Mouse (Mus musculus) embryonic facial prominence, embryonic 10.5 days (tissue): ENCODE measurements around the gene Sh3pxd2b. TPM values are rescaled to one million over a fixed set of nuclear protein-coding genes. Genes with fewer than 3 reads are reported as not detected.

Source experiments
- DNase-seq: peaks from one replicate; pipeline ENCODE4 v3.0.0-alpha.2; 2017; ENCODE audit warnings: low spot score
- H3K27ac ChIP-seq: fragments of 300-500 bp; sonication (generic); replicated peaks from 2 replicates; pipeline ENCODE4 v1.5.1; 2016; ENCODE audit warnings: mild to moderate bottlenecking
- H3K27me3 ChIP-seq: fragments of 300-500 bp; sonication (generic); replicated peaks from 2 replicates; pipeline ENCODE4 v1.6.1; 2016; ENCODE audit warnings: low read depth, mild to moderate bottlenecking; ENCODE audit not compliant: poor library complexity, severe bottlenecking
- H3K36me3 ChIP-seq: fragments of 300-500 bp; sonication (generic); replicated peaks from 2 replicates; pipeline ENCODE4 v1.6.1; 2016; ENCODE audit warnings: mild to moderate bottlenecking, moderate library complexity
- H3K4me1 ChIP-seq: fragments of 300-500 bp; sonication (generic); 2 replicates; pipeline ENCODE4 v1.6.1; 2016
- H3K4me3 ChIP-seq: fragments of 300-500 bp; sonication (generic); 2 replicates; pipeline ENCODE4 v1.5.1; 2016; ENCODE audit warnings: mild to moderate bottlenecking, moderate library complexity
- H3K9me3 ChIP-seq: fragments of 300-500 bp; sonication (generic); 2 replicates; pipeline ENCODE4 v1.6.1; 2016; ENCODE audit warnings: mild to moderate bottlenecking
- WGBS: fragments of 180-500 bp; shearing (Covaris S2); methylation state at CpG from one replicate; pipeline ENCODE4 v1.1.7; 2016; 5-methylcytosine and 5-hydroxymethylcytosine counted together
- polyA plus RNA-seq: library from polyadenylated mRNA; unstranded; fragments of >200 nt; fragmentation: Nextera tagmentation; extraction: Ambion mirVana; gene quantifications from 2 replicates; pipeline ENCODE4 v1.2.1, GENCODE M21; 2016

Gene Sh3pxd2b
- polyA plus RNA-seq, 1 experiment from 2014 or later, result 28.3 TPM

- DNase-seq, result no peak
- no peaks in the 10 kb centered on the region for H3K27me3 ChIP-seq
- H3K4me1 ChIP-seq, result peaks cover 33% of the 10 kb centered on the region
- H3K9me3 ChIP-seq, result no peaks in the 10 kb centered on the region
- WGBS, result 97% methylated on average over 2 of the region's 2 CpGs
- no peak overlapping the region for H3K27ac ChIP-seq
- peaks cover 85% of the 10 kb centered on the region for H3K36me3 ChIP-seq
- H3K4me3 ChIP-seq, result no peak overlapping the region
These were observed 38.4 kb downstream of the Sh3pxd2b start for GRCm38 (mm10) chr11:32386043-32386442.

- H3K4me1 ChIP-seq, result peaks cover 16% of the 10 kb centered on the region
- no peaks in the 10 kb centered on the region for H3K27me3 ChIP-seq
- H3K27ac ChIP-seq, result no peak overlapping the region
- DNase-seq, result no peak
- no peaks in the 10 kb centered on the region for H3K9me3 ChIP-seq
- 87% methylated on average over 2 of the region's 2 CpGs for WGBS
- H3K4me3 ChIP-seq, result no peak overlapping the region
- peaks cover 87% of the 10 kb centered on the region for H3K36me3 ChIP-seq
These were observed 40.4 kb downstream of the Sh3pxd2b start for GRCm38 (mm10) chr11:32388064-32388463.

- Histone ChIP-seq H3K27ac (no peak overlapping the region), H3K27me3 (no peaks in the 10 kb centered on the region), H3K9me3 (no peaks in the 10 kb centered on the region), H3K4me3 (no peak overlapping the region), H3K36me3 (peaks cover 97% of the 10 kb centered on the region), H3K4me1 (no peaks in the 10 kb centered on the region)
- no peak for DNase-seq
- WGBS, result 84% methylated on average over 2 of the region's 2 CpGs
These were observed 45.5 kb downstream of the Sh3pxd2b start for GRCm38 (mm10) chr11:32393095-32393494.

GRCm38 (mm10) chr11:32395791-32396190 is 48.2 kb downstream of the Sh3pxd2b start:
- Histone ChIP-seq H3K9me3 (no peaks in the 10 kb centered on the region), H3K36me3 (peaks cover 97% of the 10 kb centered on the region), H3K4me1 (no peaks in the 10 kb centered on the region), H3K4me3 (no peak overlapping the region), H3K27me3 (no peaks in the 10 kb centered on the region), H3K27ac (no peak overlapping the region)
- DNase-seq, result no peak
- WGBS, result 86% methylated on average over 6 of the region's 6 CpGs

GRCm38 (mm10) chr11:32398446-32398845 is 50.8 kb downstream of the Sh3pxd2b start:
- H3K4me3 ChIP-seq, result no peak overlapping the region
- H3K4me1 ChIP-seq, result no peaks in the 10 kb centered on the region
- no peaks in the 10 kb centered on the region for H3K27me3 ChIP-seq
- H3K27ac ChIP-seq, result no peak overlapping the region
- 73% methylated on average over 2 of the region's 2 CpGs for WGBS
- DNase-seq, result no peak
- no peaks in the 10 kb centered on the region for H3K9me3 ChIP-seq
- peaks cover 97% of the 10 kb centered on the region for H3K36me3 ChIP-seq

- Histone ChIP-seq H3K9me3 (no peaks in the 10 kb centered on the region), H3K36me3 (peaks cover 97% of the 10 kb centered on the region), H3K4me3 (no peak overlapping the region), H3K4me1 (no peaks in the 10 kb centered on the region), H3K27ac (no peak overlapping the region), H3K27me3 (no peaks in the 10 kb centered on the region)
- 73% methylated on average over 2 of the region's 2 CpGs for WGBS
- DNase-seq, result no peak
These were observed 51.6 kb downstream of the Sh3pxd2b start for GRCm38 (mm10) chr11:32399261-32399660.

- DNase-seq, result no peak
- H3K36me3 ChIP-seq, result peaks cover 96% of the 10 kb centered on the region
- 93% methylated on average over 7 of the region's 7 CpGs for WGBS
- no peaks in the 10 kb centered on the region for H3K27me3 ChIP-seq
- H3K4me1 ChIP-seq, result peaks cover 8% of the 10 kb centered on the region
- no peak overlapping the region for H3K27ac ChIP-seq
- no peak overlapping the region for H3K4me3 ChIP-seq
- H3K9me3 ChIP-seq, result no peaks in the 10 kb centered on the region
These were observed 55.1 kb downstream of the Sh3pxd2b start for GRCm38 (mm10) chr11:32402712-32403111.

- Histone ChIP-seq H3K36me3 (peaks cover 91% of the 10 kb centered on the region), H3K4me3 (no peak overlapping the region), H3K27ac (no peak overlapping the region), H3K9me3 (no peaks in the 10 kb centered on the region), H3K27me3 (no peaks in the 10 kb centered on the region), H3K4me1 (peaks cover 8% of the 10 kb centered on the region)
- WGBS, result 87% methylated on average over 3 of the region's 3 CpGs
- DNase-seq, result no peak
These were observed 57.1 kb downstream of the Sh3pxd2b start for GRCm38 (mm10) chr11:32404708-32405107.

GRCm38 (mm10) chr11:32407863-32408262 is 60.2 kb downstream of the Sh3pxd2b start:
- 77% methylated on average over 3 of the region's 3 CpGs for WGBS
- H3K4me1 ChIP-seq, result peaks cover 19% of the 10 kb centered on the region
- no peaks in the 10 kb centered on the region for H3K9me3 ChIP-seq
- DNase-seq, result no peak
- H3K36me3 ChIP-seq, result peaks cover 92% of the 10 kb centered on the region
- no peak overlapping the region for H3K27ac ChIP-seq
- no peak overlapping the region for H3K4me3 ChIP-seq
- H3K27me3 ChIP-seq, result no peaks in the 10 kb centered on the region

- Histone ChIP-seq H3K27me3 (no peaks in the 10 kb centered on the region), H3K27ac (no peak overlapping the region), H3K9me3 (no peaks in the 10 kb centered on the region), H3K36me3 (peaks cover 92% of the 10 kb centered on the region), H3K4me1 (peaks cover 19% of the 10 kb centered on the region), H3K4me3 (no peak overlapping the region)
- no peak for DNase-seq
These were observed 61.4 kb downstream of the Sh3pxd2b start for GRCm38 (mm10) chr11:32409052-32409451.

GRCm38 (mm10) chr11:32409823-32410562 is 62.4 kb downstream of the Sh3pxd2b start:
- peaks cover 92% of the 10 kb centered on the region for H3K36me3 ChIP-seq
- H3K4me1 ChIP-seq, result peaks cover 15% of the 10 kb centered on the region
- H3K27ac ChIP-seq, result no peak overlapping the region
- no peak overlapping the region for H3K4me3 ChIP-seq
- H3K27me3 ChIP-seq, result no peaks in the 10 kb centered on the region
- DNase-seq, result no peak
- 87% methylated on average over 11 of the region's 11 CpGs for WGBS
- H3K9me3 ChIP-seq, result no peaks in the 10 kb centered on the region

- no peaks in the 10 kb centered on the region for H3K27me3 ChIP-seq
- no peaks in the 10 kb centered on the region for H3K9me3 ChIP-seq
- WGBS, result 80% methylated on average over 5 of the region's 5 CpGs
- DNase-seq, result no peak
- no peak overlapping the region for H3K27ac ChIP-seq
- H3K36me3 ChIP-seq, result peaks cover 97% of the 10 kb centered on the region
- H3K4me1 ChIP-seq, result no peaks in the 10 kb centered on the region
- no peak overlapping the region for H3K4me3 ChIP-seq
These were observed 72.4 kb downstream of the Sh3pxd2b start for GRCm38 (mm10) chr11:32420001-32420400.

GRCm38 (mm10) chr11:32423311-32423710 is 75.7 kb downstream of the Sh3pxd2b start:
- DNase-seq, result no peak
- Histone ChIP-seq H3K27ac (no peak overlapping the region), H3K4me1 (no peaks in the 10 kb centered on the region), H3K9me3 (no peaks in the 10 kb centered on the region), H3K4me3 (no peak overlapping the region), H3K36me3 (peaks cover 85% of the 10 kb centered on the region), H3K27me3 (no peaks in the 10 kb centered on the region)
- WGBS, result 93% methylated on average over 12 of the region's 12 CpGs
